8 mouse cellular contexts compared by ENCODE assay signal in the genomic region with DNA sequence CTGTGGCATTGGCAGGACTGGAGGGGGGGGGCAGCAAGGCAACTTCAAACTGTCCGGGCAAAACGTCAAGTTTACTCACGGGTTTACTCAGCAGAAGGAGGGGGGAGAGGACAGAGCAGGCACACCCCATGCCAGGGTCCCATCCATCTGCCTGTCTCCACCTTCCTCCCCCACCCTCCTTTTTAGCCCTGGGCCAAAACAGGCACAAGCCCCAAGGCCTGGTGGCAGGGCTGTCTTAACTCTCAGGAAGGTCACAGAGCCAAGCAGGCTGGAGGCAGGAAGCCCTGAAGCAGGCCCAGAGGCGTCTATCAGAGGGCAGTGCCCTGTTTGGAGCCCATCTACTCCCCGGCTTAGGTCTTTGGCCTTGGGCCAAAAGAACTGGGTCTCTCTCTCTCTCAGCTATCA. TPM values are rescaled to one million over a fixed set of nuclear protein-coding genes. Genes with fewer than 3 reads are reported as not detected.
DNase-seq lines count a peak whose midpoint lies in the region; ATAC-seq and TF ChIP-seq lines count a peak whose summit lies in the region.

No protein-coding gene starts in this region.

- no peak overlapping the region for H3K9ac ChIP-seq in midbrain, postnatal 0 days (replicated peaks; ENCODE audit: low read length, poor library complexity, severe bottlenecking)
- no peak overlapping the region for H3K9ac ChIP-seq in midbrain, embryonic 11.5 days (ENCODE audit: low read length)
- H3K9ac ChIP-seq in embryonic facial prominence, embryonic 15.5 days: no peak overlapping the region
- H3K9ac ChIP-seq in kidney, embryonic 16.5 days (replicated peaks; ENCODE audit: low read length): no peak overlapping the region
- peak overlapping the region; percentile 82; the same call in 1 of the 2 replicates for H3K9ac ChIP-seq in stomach, postnatal 0 days (ENCODE audit: low read length)

- peak; percentile 17 for DNase-seq in midbrain, postnatal 0 days (ENCODE audit: low spot score)
- no peak for DNase-seq in midbrain, embryonic 11.5 days (ENCODE audit: low spot score, missing footprints)
- peak; percentile 86 for DNase-seq in adrenal gland, postnatal 14 days
- peak; percentile 50 for DNase-seq in stomach, postnatal 0 days (ENCODE audit: low spot score)
- DNase-seq in frontal cortex, postnatal 25 days (ENCODE audit: low spot score in 2 of 2): no peak
- no peak for DNase-seq in frontal cortex, postnatal 36 days (ENCODE audit: low spot score in 2 of 2)

- no peak overlapping the region for H3K4me2 ChIP-seq in midbrain, postnatal 0 days (ENCODE audit: low read depth, low read length, poor library complexity, severe bottlenecking)
- H3K4me2 ChIP-seq in midbrain, embryonic 11.5 days: no peak overlapping the region
- H3K4me2 ChIP-seq in embryonic facial prominence, embryonic 15.5 days (replicated peaks): peak overlapping the region; percentile 98
- peak overlapping the region; percentile 99 for H3K4me2 ChIP-seq in kidney, embryonic 16.5 days (replicated peaks; ENCODE audit: low read depth, low read length)
- peak overlapping the region; percentile 99 for H3K4me2 ChIP-seq in stomach, postnatal 0 days (replicated peaks; ENCODE audit: low read depth)

- no peak for TF ChIP-seq CTCF in midbrain, postnatal 0 days (IDR thresholded peaks at IDR 0.05)
- no peak for TF ChIP-seq CTCF in stomach, postnatal 0 days (IDR thresholded peaks at IDR 0.05; ENCODE audit: low read depth)

- H3K9me3 ChIP-seq in midbrain, postnatal 0 days (ENCODE audit: low read length): no peaks in the 10 kb centered on the region
- no peaks in the 10 kb centered on the region for H3K9me3 ChIP-seq in midbrain, embryonic 11.5 days (ENCODE audit: control insufficient read depth, low read length)
- H3K9me3 ChIP-seq in embryonic facial prominence, embryonic 15.5 days (replicated peaks): no peaks in the 10 kb centered on the region
- no peaks in the 10 kb centered on the region for H3K9me3 ChIP-seq in kidney, embryonic 16.5 days (ENCODE audit: low read length)
- no peaks in the 10 kb centered on the region for H3K9me3 ChIP-seq in stomach, postnatal 0 days (ENCODE audit: control insufficient read depth, low read length)

- ATAC-seq in midbrain, postnatal 0 days (ENCODE audit: low FRiP score): no peak
- no peak for ATAC-seq in midbrain, embryonic 11.5 days (ENCODE audit: low FRiP score)
- ATAC-seq in embryonic facial prominence, embryonic 15.5 days (ENCODE audit: insufficient number of reproducible peaks, low FRiP score, low TSS enrichment, low read depth): no peak
- ATAC-seq in kidney, embryonic 16.5 days (ENCODE audit: low FRiP score, low TSS enrichment): no peak
- ATAC-seq in stomach, postnatal 0 days (ENCODE audit: low FRiP score, low TSS enrichment): no peak

- H3K27ac ChIP-seq in midbrain, postnatal 0 days (ENCODE audit: low read depth, low read length): no peak overlapping the region
- no peak overlapping the region for H3K27ac ChIP-seq in midbrain, embryonic 11.5 days (ENCODE audit: low read depth, low read length)
- H3K27ac ChIP-seq in embryonic facial prominence, embryonic 15.5 days (replicated peaks): peak overlapping the region; percentile 44
- peak overlapping the region; percentile 87; the same call in 1 of the 2 replicates for H3K27ac ChIP-seq in kidney, embryonic 16.5 days (ENCODE audit: low read length)
- peak overlapping the region; percentile 94 for H3K27ac ChIP-seq in stomach, postnatal 0 days (replicated peaks)

- peaks cover 14% of the 10 kb centered on the region; the same call in 1 of the 2 replicates for H3K4me1 ChIP-seq in midbrain, postnatal 0 days (ENCODE audit: insufficient read depth, low read length)
- peaks cover 33% of the 10 kb centered on the region for H3K4me1 ChIP-seq in midbrain, embryonic 11.5 days (ENCODE audit: control insufficient read depth, insufficient read depth, low read length)
- H3K4me1 ChIP-seq in embryonic facial prominence, embryonic 15.5 days: peaks cover 85% of the 10 kb centered on the region
- H3K4me1 ChIP-seq in kidney, embryonic 16.5 days (ENCODE audit: insufficient read depth, low read length): peaks cover 56% of the 10 kb centered on the region
- peaks cover 6% of the 10 kb centered on the region; the same call in 1 of the 2 replicates for H3K4me1 ChIP-seq in stomach, postnatal 0 days (replicated peaks; ENCODE audit: control insufficient read depth, insufficient read depth)

- WGBS in midbrain, postnatal 0 days: 42% methylated on average over 5 of the region's 5 CpGs
- WGBS in midbrain, embryonic 11.5 days: 61% methylated on average over 5 of the region's 5 CpGs
- WGBS in embryonic facial prominence, embryonic 15.5 days: 40% methylated on average over 5 of the region's 5 CpGs
- WGBS in kidney, embryonic 16.5 days: 40% methylated on average over 5 of the region's 5 CpGs
- 19% methylated on average over 5 of the region's 5 CpGs for WGBS in stomach, postnatal 0 days

- no peak overlapping the region for H3K4me3 ChIP-seq in midbrain, postnatal 0 days (ENCODE audit: low read depth, low read length)
- H3K4me3 ChIP-seq in midbrain, embryonic 11.5 days (ENCODE audit: low read depth, low read length): no peak overlapping the region
- H3K4me3 ChIP-seq in embryonic facial prominence, embryonic 15.5 days (replicated peaks): peak overlapping the region; percentile 58
- 0 out of 2 replicates have a peak overlapping the region, but pooled peaks have one; percentile 2 for H3K4me3 ChIP-seq in kidney, embryonic 16.5 days (ENCODE audit: low read length)
- peak overlapping the region; percentile 76 for H3K4me3 ChIP-seq in stomach, postnatal 0 days (ENCODE audit: low read depth, low read length)

- H3K36me3 ChIP-seq in midbrain, postnatal 0 days (ENCODE audit: insufficient read depth, low read length): no peaks in the 10 kb centered on the region
- H3K36me3 ChIP-seq in midbrain, embryonic 11.5 days (ENCODE audit: control insufficient read depth, insufficient read depth, low read length): no peaks in the 10 kb centered on the region
- H3K36me3 ChIP-seq in embryonic facial prominence, embryonic 15.5 days: no peaks in the 10 kb centered on the region
- no peaks in the 10 kb centered on the region for H3K36me3 ChIP-seq in kidney, embryonic 16.5 days (ENCODE audit: insufficient read depth, low read length)
- no peaks in the 10 kb centered on the region for H3K36me3 ChIP-seq in stomach, postnatal 0 days (ENCODE audit: control insufficient read depth, insufficient read depth, low read length)

- peaks cover 3% of the 10 kb centered on the region; the same call in 1 of the 2 replicates for H3K27me3 ChIP-seq in midbrain, postnatal 0 days (ENCODE audit: insufficient read depth, low read length)
- peaks cover 11% of the 10 kb centered on the region for H3K27me3 ChIP-seq in midbrain, embryonic 11.5 days (ENCODE audit: control insufficient read depth, insufficient read depth, low read length)
- no peaks in the 10 kb centered on the region for H3K27me3 ChIP-seq in embryonic facial prominence, embryonic 15.5 days
- H3K27me3 ChIP-seq in kidney, embryonic 16.5 days (ENCODE audit: insufficient read depth, low read length): no peaks in the 10 kb centered on the region
- no peaks in the 10 kb centered on the region for H3K27me3 ChIP-seq in stomach, postnatal 0 days (ENCODE audit: control insufficient read depth, insufficient read depth, low read length)

- no peak for TF ChIP-seq EP300 in stomach, postnatal 0 days (optimal IDR thresholded peaks at IDR 0.05)

RNA-seq across cellular contexts. Expression of gene Zbtb7b, which starts 4.5 kb away (rescaled TPM):
- total RNA-seq in midbrain, postnatal 0 days (2014; rRNA removed): 2.2 and 4.4 TPM in 2 replicates
- polyA plus RNA-seq in midbrain, postnatal 0 days (2015; fragmentation: Nextera tagmentation; extraction: Ambion mirVana): 0.53 and 0.88 TPM in 2 replicates
- polyA plus RNA-seq in midbrain, embryonic 11.5 days (2014; fragmentation: Nextera tagmentation; extraction: Ambion mirVana): 0.27 and 0.32 TPM in 2 replicates
- total RNA-seq in adrenal gland, postnatal 14 days (2021): 67.1 and 72.7 TPM in 2 replicates
- 8.2 and 9.0 TPM in 2 replicates for polyA plus RNA-seq in embryonic facial prominence, embryonic 15.5 days (2015; fragmentation: Nextera tagmentation; extraction: Ambion mirVana)
- polyA plus RNA-seq in kidney, embryonic 16.5 days (2015; fragmentation: Nextera tagmentation; extraction: Ambion mirVana): 3.3 and 3.5 TPM in 2 replicates
- 7.9 and 9.1 TPM in 2 replicates for polyA plus RNA-seq in stomach, postnatal 0 days (2015; fragmentation: Nextera tagmentation; extraction: Ambion mirVana)

RNA-seq across cellular contexts. Expression of gene Lenep, which starts 12.5 kb away (rescaled TPM):
- total RNA-seq in midbrain, postnatal 0 days (2014; rRNA removed): 1.8 and 2.3 TPM in 2 replicates
- 0.27 TPM in 1 of 2 replicates, not detected in the other for polyA plus RNA-seq in midbrain, postnatal 0 days (2015; fragmentation: Nextera tagmentation; extraction: Ambion mirVana)
- 0.52 TPM in 1 of 2 replicates, not detected in the other for polyA plus RNA-seq in midbrain, embryonic 11.5 days (2014; fragmentation: Nextera tagmentation; extraction: Ambion mirVana)
- 0.26 TPM in 1 of 2 replicates, not detected in the other for total RNA-seq in adrenal gland, postnatal 14 days (2021)
- 0.25 and 0.91 TPM in 2 replicates for polyA plus RNA-seq in embryonic facial prominence, embryonic 15.5 days (2015; fragmentation: Nextera tagmentation; extraction: Ambion mirVana)
- polyA plus RNA-seq in kidney, embryonic 16.5 days (2015; fragmentation: Nextera tagmentation; extraction: Ambion mirVana): 0.18 and 1.3 TPM in 2 replicates
- not detected in 2 replicates for polyA plus RNA-seq in stomach, postnatal 0 days (2015; fragmentation: Nextera tagmentation; extraction: Ambion mirVana)

RNA-seq across cellular contexts. Expression of gene Flad1, which starts 21.6 kb away (rescaled TPM):
- 32.0 and 34.1 TPM in 2 replicates for total RNA-seq in midbrain, postnatal 0 days (2014; rRNA removed)
- 26.0 and 29.3 TPM in 2 replicates for polyA plus RNA-seq in midbrain, postnatal 0 days (2015; fragmentation: Nextera tagmentation; extraction: Ambion mirVana)
- 25.0 and 25.4 TPM in 2 replicates for polyA plus RNA-seq in midbrain, embryonic 11.5 days (2014; fragmentation: Nextera tagmentation; extraction: Ambion mirVana)
- total RNA-seq in adrenal gland, postnatal 14 days (2021): 42.2 and 43.8 TPM in 2 replicates
- polyA plus RNA-seq in embryonic facial prominence, embryonic 15.5 days (2015; fragmentation: Nextera tagmentation; extraction: Ambion mirVana): 28.5 and 34.6 TPM in 2 replicates
- 35.0 and 39.3 TPM in 2 replicates for polyA plus RNA-seq in kidney, embryonic 16.5 days (2015; fragmentation: Nextera tagmentation; extraction: Ambion mirVana)
- 20.9 and 22.6 TPM in 2 replicates for polyA plus RNA-seq in stomach, postnatal 0 days (2015; fragmentation: Nextera tagmentation; extraction: Ambion mirVana)

RNA-seq across cellular contexts. Expression of gene Dcst1, which starts 25.1 kb away (rescaled TPM):
- total RNA-seq in midbrain, postnatal 0 days (2014; rRNA removed): 0.05 TPM in 1 of 2 replicates, not detected in the other
- polyA plus RNA-seq in midbrain, postnatal 0 days (2015; fragmentation: Nextera tagmentation; extraction: Ambion mirVana): 1.1 TPM in 2 replicates
- polyA plus RNA-seq in midbrain, embryonic 11.5 days (2014; fragmentation: Nextera tagmentation; extraction: Ambion mirVana): 0.23 and 0.40 TPM in 2 replicates
- 0.30 and 0.71 TPM in 2 replicates for total RNA-seq in adrenal gland, postnatal 14 days (2021)
- polyA plus RNA-seq in embryonic facial prominence, embryonic 15.5 days (2015; fragmentation: Nextera tagmentation; extraction: Ambion mirVana): 0.46 and 0.64 TPM in 2 replicates
- polyA plus RNA-seq in kidney, embryonic 16.5 days (2015; fragmentation: Nextera tagmentation; extraction: Ambion mirVana): 2.9 and 3.3 TPM in 2 replicates
- 0.29 and 0.36 TPM in 2 replicates for polyA plus RNA-seq in stomach, postnatal 0 days (2015; fragmentation: Nextera tagmentation; extraction: Ambion mirVana)

RNA-seq across cellular contexts. Expression of gene Cks1b, which starts 28.1 kb away (rescaled TPM):
- total RNA-seq in midbrain, postnatal 0 days (2014; rRNA removed): 22.4 and 29.2 TPM in 2 replicates
- polyA plus RNA-seq in midbrain, postnatal 0 days (2015; fragmentation: Nextera tagmentation; extraction: Ambion mirVana): 68.6 and 69.6 TPM in 2 replicates
- polyA plus RNA-seq in midbrain, embryonic 11.5 days (2014; fragmentation: Nextera tagmentation; extraction: Ambion mirVana): 420 and 441 TPM in 2 replicates
- total RNA-seq in adrenal gland, postnatal 14 days (2021): 34.9 and 38.0 TPM in 2 replicates
- polyA plus RNA-seq in embryonic facial prominence, embryonic 15.5 days (2015; fragmentation: Nextera tagmentation; extraction: Ambion mirVana): 342 and 356 TPM in 2 replicates
- 483 and 495 TPM in 2 replicates for polyA plus RNA-seq in kidney, embryonic 16.5 days (2015; fragmentation: Nextera tagmentation; extraction: Ambion mirVana)
- polyA plus RNA-seq in stomach, postnatal 0 days (2015; fragmentation: Nextera tagmentation; extraction: Ambion mirVana): 158 and 179 TPM in 2 replicates

Comparison
In these comparisons a context has a peak if more than half of its experiments do, and no peak if none do; other contexts are left out.
1. DNase-seq: peak in midbrain, postnatal 0 days (single experiment), adrenal gland, postnatal 14 days (single experiment) and stomach, postnatal 0 days (single experiment); none in midbrain, embryonic 11.5 days (single experiment), frontal cortex, postnatal 25 days (0 of 2) and frontal cortex, postnatal 36 days (0 of 2).
2. H3K27ac ChIP-seq: peak in embryonic facial prominence, embryonic 15.5 days (single experiment), kidney, embryonic 16.5 days (single experiment) and stomach, postnatal 0 days (single experiment); none in midbrain, postnatal 0 days (single experiment) and midbrain, embryonic 11.5 days (single experiment).
3. H3K4me2 ChIP-seq: peak in embryonic facial prominence, embryonic 15.5 days (single experiment), kidney, embryonic 16.5 days (single experiment) and stomach, postnatal 0 days (single experiment); none in midbrain, postnatal 0 days (single experiment) and midbrain, embryonic 11.5 days (single experiment).
4. H3K4me3 ChIP-seq: peak in embryonic facial prominence, embryonic 15.5 days (single experiment), kidney, embryonic 16.5 days (single experiment) and stomach, postnatal 0 days (single experiment); none in midbrain, postnatal 0 days (single experiment) and midbrain, embryonic 11.5 days (single experiment).